Comparison of ENCODE assay signal across 23 mouse cellular contexts in the genomic region with DNA sequence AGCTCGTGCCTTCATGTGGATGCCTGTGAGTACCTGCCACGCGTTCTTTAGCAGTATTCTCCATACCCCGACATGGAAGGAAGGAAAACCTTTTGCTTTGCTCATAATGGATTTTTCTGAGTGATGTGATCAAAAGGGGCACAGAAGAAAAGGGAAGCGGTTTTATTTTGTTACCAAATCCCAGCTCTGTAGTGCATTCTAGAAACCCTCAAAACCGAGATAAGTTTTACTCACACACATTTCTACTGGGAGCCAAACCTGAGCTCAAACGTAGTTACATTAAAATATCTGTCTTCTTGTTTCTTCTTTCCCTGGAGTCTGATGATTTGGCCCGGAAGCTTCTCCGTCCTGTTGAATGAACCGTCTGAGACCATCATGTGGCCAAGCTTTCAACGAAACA.
DNase-seq lines count a peak whose midpoint lies in the region; ATAC-seq and TF ChIP-seq lines count a peak whose summit lies in the region.
"Had no signal": no experiment of that assay in that cellular context is flagged by ENCODE, and none has a peak within 500 bp of the region (broad histone marks: within the 10 kb centered on the region; RNA-seq: fewer than 3 reads in every experiment).

No protein-coding gene starts in this region.

- intact Hi-C loops in left cerebral cortex, postnatal 14 days (cut with DNase I), result no loop called here

- no peak for ATAC-seq in forebrain, embryonic 15.5 days (replicated peaks)
- no peak for ATAC-seq in forebrain, embryonic 11.5 days (replicated peaks; ENCODE audit: low FRiP score)
- no peak for ATAC-seq in hindbrain, embryonic 16.5 days
- peak; percentile 49; the same call in 1 of the 2 replicates for ATAC-seq in megakaryocyte, adult 5-6 weeks (ENCODE audit: poor library complexity, severe bottlenecking)
- ATAC-seq: inflammation-experienced regulatory T-cells, adult 6 months; intestine, postnatal 0 days had no signal

- no peak for TF ChIP-seq POLR2A in MEL (IDR thresholded peaks at IDR 0.05; ENCODE audit: control insufficient read depth in 1 of 2, insufficient read depth in 1 of 2, low read depth in 1 of 2, low read length in 2 of 2, poor library complexity in 1 of 2)
- no peak for TF ChIP-seq POLR2A in thymus, adult 2 months (IDR thresholded peaks at IDR 0.05; ENCODE audit: control insufficient read depth, extremely low read depth, insufficient read depth, low read length, poor library complexity)

- H3K9ac ChIP-seq in forebrain, embryonic 15.5 days (replicated peaks), result no peak overlapping the region
- H3K9ac ChIP-seq in forebrain, embryonic 11.5 days (ENCODE audit: low read length), result no peak overlapping the region
- H3K9ac ChIP-seq in hindbrain, embryonic 16.5 days (ENCODE audit: low read depth, low read length), result no peak overlapping the region
- no peak overlapping the region for H3K9ac ChIP-seq in MEL (ENCODE audit: control insufficient read depth, low read depth, low read length, poor library complexity, severe bottlenecking)
- H3K9ac ChIP-seq: embryonic facial prominence, embryonic 15.5 days; hindbrain, embryonic 14.5 days had no signal

- 0 out of 2 replicates have a peak overlapping the region, but pooled peaks have one; percentile 6 for H3K4me2 ChIP-seq in forebrain, embryonic 15.5 days (replicated peaks)
- H3K4me2 ChIP-seq in forebrain, embryonic 11.5 days (ENCODE audit: low read depth, low read length, severe bottlenecking), result no peak overlapping the region
- no peak overlapping the region for H3K4me2 ChIP-seq in hindbrain, embryonic 16.5 days (ENCODE audit: low read length)
- H3K4me2 ChIP-seq: embryonic facial prominence, embryonic 15.5 days; hindbrain, embryonic 14.5 days had no signal

- no peaks in the 10 kb centered on the region for H3K9me3 ChIP-seq in forebrain, embryonic 15.5 days
- H3K9me3 ChIP-seq in forebrain, embryonic 11.5 days (ENCODE audit: control insufficient read depth, low read length), result no peaks in the 10 kb centered on the region
- H3K9me3 ChIP-seq in hindbrain, embryonic 10.5 days, result no peaks in the 10 kb centered on the region
- H3K9me3 ChIP-seq in hindbrain, embryonic 16.5 days (ENCODE audit: control insufficient read depth, low read length), result no peaks in the 10 kb centered on the region
- H3K9me3 ChIP-seq in MEL (replicated peaks; ENCODE audit: insufficient read depth, low read length), result no peaks in the 10 kb centered on the region
- H3K9me3 ChIP-seq: embryonic facial prominence, embryonic 15.5 days; forebrain, embryonic 10.5 days; heart, embryonic 10.5 days had no signal

- TF ChIP-seq EP300 in MEL (IDR thresholded peaks at IDR 0.05; ENCODE audit: low read depth in 1 of 2, low read length in 2 of 2), result no peak

- no peak overlapping the region for H3K4me3 ChIP-seq in forebrain, embryonic 15.5 days
- H3K4me3 ChIP-seq in forebrain, embryonic 11.5 days (ENCODE audit: low read depth, low read length), result no peak overlapping the region
- H3K4me3 ChIP-seq in hindbrain, embryonic 10.5 days, result no peak overlapping the region
- no peak overlapping the region for H3K4me3 ChIP-seq in hindbrain, embryonic 16.5 days (ENCODE audit: low read length)
- H3K4me3 ChIP-seq in MEL (ENCODE audit: control insufficient read depth in 1 of 2, insufficient read depth in 1 of 2, low read depth in 2 of 2, low read length in 2 of 2), result no peak overlapping the region
- H3K4me3 ChIP-seq in thymus, adult 2 months (ENCODE audit: control insufficient read depth, insufficient read depth, low read length), result no peak overlapping the region
- H3K4me3 ChIP-seq: embryonic facial prominence, embryonic 15.5 days; erythroblast, embryonic 14.5 days; forebrain, embryonic 10.5 days; heart, embryonic 10.5 days had no signal

- no peaks in the 10 kb centered on the region for H3K36me3 ChIP-seq in forebrain, embryonic 15.5 days
- no peaks in the 10 kb centered on the region for H3K36me3 ChIP-seq in forebrain, embryonic 11.5 days (ENCODE audit: control insufficient read depth, insufficient read depth, low read length)
- no peaks in the 10 kb centered on the region for H3K36me3 ChIP-seq in hindbrain, embryonic 10.5 days
- H3K36me3 ChIP-seq in hindbrain, embryonic 16.5 days (ENCODE audit: control insufficient read depth, insufficient read depth, low read length), result no peaks in the 10 kb centered on the region
- no peaks in the 10 kb centered on the region for H3K36me3 ChIP-seq in MEL (ENCODE audit: control insufficient read depth in 1 of 2, insufficient read depth in 2 of 2, low read length in 2 of 2)
- H3K36me3 ChIP-seq in thymus, adult 2 months (ENCODE audit: control insufficient read depth, insufficient read depth, low read length), result no peaks in the 10 kb centered on the region
- H3K36me3 ChIP-seq: embryonic facial prominence, embryonic 15.5 days; forebrain, embryonic 10.5 days; heart, embryonic 10.5 days had no signal

- 47% methylated on average over 11 of the region's 11 CpGs for WGBS in forebrain, embryonic 15.5 days
- 68% methylated on average over 11 of the region's 11 CpGs for WGBS in forebrain, embryonic 11.5 days
- WGBS in hindbrain, embryonic 10.5 days, result 75% methylated on average over 11 of the region's 11 CpGs
- WGBS in hindbrain, embryonic 16.5 days, result 60% methylated on average over 11 of the region's 11 CpGs
- WGBS in thymus, adult 2 months, result 49% methylated on average over 11 of the region's 11 CpGs

- peaks cover 5% of the 10 kb centered on the region; the same call in 1 of the 2 replicates for H3K4me1 ChIP-seq in forebrain, embryonic 15.5 days
- H3K4me1 ChIP-seq in forebrain, embryonic 11.5 days (replicated peaks; ENCODE audit: control insufficient read depth, insufficient read depth, low read length), result no peaks in the 10 kb centered on the region; the same call in 1 of the 2 replicates
- H3K4me1 ChIP-seq in hindbrain, embryonic 10.5 days (replicated peaks), result peaks cover 8% of the 10 kb centered on the region
- no peaks in the 10 kb centered on the region for H3K4me1 ChIP-seq in hindbrain, embryonic 16.5 days (ENCODE audit: control insufficient read depth, insufficient read depth, low read depth, low read length)
- no peaks in the 10 kb centered on the region for H3K4me1 ChIP-seq in MEL (ENCODE audit: control insufficient read depth in 1 of 2, insufficient read depth in 2 of 2, low read length in 2 of 2)
- no peaks in the 10 kb centered on the region for H3K4me1 ChIP-seq in thymus, adult 2 months (replicated peaks; ENCODE audit: control insufficient read depth, insufficient read depth, low read length)
- H3K4me1 ChIP-seq: embryonic facial prominence, embryonic 15.5 days; heart, embryonic 10.5 days had no signal

- no peaks in the 10 kb centered on the region for H3K27me3 ChIP-seq in forebrain, embryonic 15.5 days
- no peaks in the 10 kb centered on the region for H3K27me3 ChIP-seq in forebrain, embryonic 11.5 days (ENCODE audit: control insufficient read depth, insufficient read depth, low read length)
- no peaks in the 10 kb centered on the region for H3K27me3 ChIP-seq in hindbrain, embryonic 10.5 days (ENCODE audit: insufficient read depth, poor library complexity, severe bottlenecking)
- no peaks in the 10 kb centered on the region for H3K27me3 ChIP-seq in hindbrain, embryonic 16.5 days (replicated peaks; ENCODE audit: control insufficient read depth, insufficient read depth, low read length)
- H3K27me3 ChIP-seq in MEL (ENCODE audit: control insufficient read depth in 1 of 2, insufficient read depth in 2 of 2, low read length in 2 of 2), result peaks cover 0 to 6% of the 10 kb centered on the region in 2 experiments; a peak in 2 of 4 replicates
- no peaks in the 10 kb centered on the region for H3K27me3 ChIP-seq in thymus, adult 2 months (ENCODE audit: control insufficient read depth, insufficient read depth, low read length)
- H3K27me3 ChIP-seq: embryonic facial prominence, embryonic 15.5 days had no signal

- no peak for TF ChIP-seq CTCF in MEL (IDR thresholded peaks at IDR 0.05 in 2 of 3, conservative IDR thresholded peaks at IDR 0.05 in 1 of 3; ENCODE audit: control insufficient read depth in 1 of 3, insufficient read depth in 1 of 3, low read depth in 2 of 3, low read length in 3 of 3, poor library complexity in 1 of 3, severe bottlenecking in 1 of 3)
- TF ChIP-seq CTCF in thymus, adult 2 months (IDR thresholded peaks at IDR 0.05; ENCODE audit: borderline replicate concordance, control insufficient read depth, extremely low read depth, insufficient read depth, low read length, poor library complexity), result no peak

- H3K79me2 ChIP-seq in MEL (ENCODE audit: control insufficient read depth, insufficient read depth, low read length, poor library complexity), result no peaks in the 10 kb centered on the region

- H3K27ac ChIP-seq in forebrain, embryonic 15.5 days (replicated peaks), result peak overlapping the region; percentile 46; the same call in 1 of the 2 replicates
- no peak overlapping the region for H3K27ac ChIP-seq in forebrain, embryonic 11.5 days (ENCODE audit: low read depth, low read length)
- peak overlapping the region; percentile 8; the same call in 1 of the 2 replicates for H3K27ac ChIP-seq in hindbrain, embryonic 10.5 days
- no peak overlapping the region for H3K27ac ChIP-seq in hindbrain, embryonic 16.5 days (ENCODE audit: low read depth, low read length)
- H3K27ac ChIP-seq in MEL (ENCODE audit: control insufficient read depth, low read depth, low read length), result no peak overlapping the region
- H3K27ac ChIP-seq in thymus, adult 2 months (ENCODE audit: control insufficient read depth, insufficient read depth, low read length), result no peak overlapping the region
- H3K27ac ChIP-seq: embryonic facial prominence, embryonic 15.5 days; forebrain, embryonic 10.5 days; heart, embryonic 10.5 days; hindbrain, embryonic 14.5 days had no signal

- no peak for TF ChIP-seq RAD21 in MEL (IDR thresholded peaks at IDR 0.05; ENCODE audit: low read depth, low read length)

- DNase-seq in forebrain, embryonic 11.5 days (ENCODE audit: low spot score), result no peak
- no peak for DNase-seq in hindbrain, embryonic 10.5 days (ENCODE audit: low spot score)
- peak; percentile 33 for DNase-seq in MEL (ENCODE audit: low read depth, low spot score)
- no peak for DNase-seq in left cerebral cortex, postnatal 14 days (ENCODE audit: low spot score in 2 of 2)
- no peak for DNase-seq in thymus, adult 2 months
- DNase-seq: adrenal gland, adult 8-10 months; adrenal gland, postnatal 36 days; cerebellum, adult 2 months; cerebellum, postnatal 10 days; embryo, embryonic 11 days; gastrocnemius, postnatal 10 days; heart, adult 18-20 months; heart, postnatal 4 days had no signal

TF ChIP-seq in MEL, 35 proteins besides CTCF, POLR2A, EP300 and RAD21 (continues in another document):
- TF ChIP-seq RCOR1 (IDR thresholded peaks at IDR 0.05; ENCODE audit: low read depth, low read length) (peak; percentile 95), MAFK (IDR thresholded peaks at IDR 0.05; ENCODE audit: borderline replicate concordance, low read depth, low read length) (no peak), POLR2AphosphoS2 (IDR thresholded peaks at IDR 0.05; ENCODE audit: low read length) (no peak), GATA1 (IDR thresholded peaks at IDR 0.05; ENCODE audit: low read depth, low read length) (no peak), BHLHE40 (IDR thresholded peaks at IDR 0.05; ENCODE audit: borderline replicate concordance, low read depth, low read length) (no peak), GABPA (IDR thresholded peaks at IDR 0.05; ENCODE audit: low read depth, low read length) (no peak), ZNF384 (IDR thresholded peaks at IDR 0.05; ENCODE audit: low read depth, low read length) (no peak), SMC3 (IDR thresholded peaks at IDR 0.05; ENCODE audit: low read depth, low read length) (no peak)

Comparison
In these comparisons a context has a peak if more than half of its experiments do, and no peak if none do; other contexts are left out.
1. H3K27ac ChIP-seq: peak in forebrain, embryonic 15.5 days (single experiment) and hindbrain, embryonic 10.5 days (single experiment); none in forebrain, embryonic 11.5 days (single experiment), hindbrain, embryonic 16.5 days (single experiment), MEL (single experiment) and thymus, adult 2 months (single experiment).